Mouse (Mus musculus): ENCODE measurements around the gene Wfdc3.
A peak's percentile ranks its signal among the peaks of the same experiment; 100 is the strongest.

Wfdc3 gene

GRCm38 (mm10) chr2:164773989-164774364 lies 28.2 kb upstream of the Wfdc3 start:
- no peak for DNase-seq

GRCm38 (mm10) chr2:164773229-164773988 lies 27.7 kb upstream of the Wfdc3 start:
- DNase-seq: no peak

DNA sequence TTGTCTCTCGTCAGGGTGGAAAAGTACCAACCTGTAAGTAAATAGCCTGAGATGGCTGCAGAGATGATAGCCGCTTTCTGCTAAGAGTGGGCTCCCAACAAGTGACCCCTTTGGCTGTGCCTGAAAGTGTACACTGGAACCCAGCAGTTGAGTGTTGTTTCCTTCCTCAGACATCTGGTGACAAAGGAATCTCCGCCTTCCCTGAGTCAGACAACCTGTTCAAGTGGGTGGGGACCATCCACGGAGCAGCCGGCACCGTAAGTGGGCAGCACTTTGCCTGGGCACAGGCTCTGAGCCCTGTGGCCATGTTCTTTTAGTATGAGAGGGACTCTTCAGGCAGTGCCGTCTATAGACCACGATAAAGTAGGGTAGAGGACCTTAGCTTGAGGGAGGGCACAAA lies 25.4 kb upstream of the Wfdc3 start:
- DNase-seq: no peak

DNA sequence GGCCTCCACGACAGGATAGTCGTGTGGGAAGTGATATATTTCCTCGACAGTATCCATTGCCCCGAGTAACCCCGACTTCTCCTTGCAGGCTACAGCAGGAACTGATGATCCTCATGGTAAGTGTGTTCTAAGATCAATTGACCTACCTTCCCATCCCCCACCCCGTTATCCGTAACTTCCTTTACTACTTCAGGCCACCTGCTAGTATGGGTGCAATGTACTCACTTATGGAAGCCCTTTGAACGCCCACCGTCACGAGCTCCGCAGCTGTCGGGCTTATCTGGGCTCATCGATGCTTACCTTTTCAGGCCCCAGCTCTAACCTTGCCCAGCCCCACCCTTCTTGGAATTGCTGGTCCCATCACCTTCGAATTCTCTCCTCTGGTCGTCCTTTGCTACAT lies 24.5 kb upstream of the Wfdc3 start:
- DNase-seq: no peak

DNA sequence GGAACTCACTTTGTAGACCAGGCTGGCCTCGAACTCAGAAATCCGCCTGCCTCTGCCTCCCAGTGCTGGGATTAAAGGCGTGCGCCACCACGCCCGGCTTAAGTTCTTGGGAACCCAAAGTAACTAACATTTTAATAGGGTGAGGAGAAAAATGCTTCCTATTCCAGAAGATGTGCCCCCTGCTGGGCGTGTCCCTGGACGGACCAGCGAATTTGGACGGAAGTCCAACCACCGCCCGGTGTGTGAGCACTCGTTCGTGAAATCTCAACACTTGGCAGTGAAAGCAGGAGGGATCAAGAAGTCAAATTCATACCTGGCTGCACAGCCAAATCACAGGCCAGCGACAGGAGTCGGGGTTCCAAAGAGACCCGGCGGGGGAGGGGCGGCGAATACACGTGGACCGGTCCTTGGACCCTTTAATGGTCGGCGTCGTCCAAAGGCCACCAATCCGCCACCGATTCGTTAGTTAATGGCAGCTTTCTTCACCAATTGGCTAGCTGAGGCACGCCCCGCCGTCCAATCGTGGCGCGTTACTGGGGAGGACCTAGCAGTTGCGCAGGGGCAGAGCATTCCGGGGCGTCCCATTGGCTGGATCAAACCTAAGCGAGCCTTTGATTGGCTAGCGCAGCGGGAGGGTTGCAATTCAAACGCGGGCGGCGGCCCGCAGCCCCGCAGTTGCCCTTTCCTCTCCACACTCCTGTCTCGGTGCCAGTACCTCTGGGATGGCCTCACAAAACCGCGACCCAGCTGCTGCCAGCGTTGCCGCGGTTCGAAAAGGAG lies 23.7 kb upstream of the Wfdc3 start, which contains the start of gene Ube2c:
Gene Ube2c, plus strand, starts transcription at position 641 of the 780 bp plus-strand sequence.
- DNase-seq: peak; percentile 96

- DNase-seq: no peak
Observed at GRCm38 (mm10) chr2:164767812-164768540, 22.2 kb upstream of the Wfdc3 start.

- DNase-seq: no peak
Observed at GRCm38 (mm10) chr2:164765841-164766240, 20.1 kb upstream of the Wfdc3 start.

GRCm38 (mm10) chr2:164762593-164762992 lies 16.9 kb upstream of the Wfdc3 start:
- DNase-seq: no peak

DNA sequence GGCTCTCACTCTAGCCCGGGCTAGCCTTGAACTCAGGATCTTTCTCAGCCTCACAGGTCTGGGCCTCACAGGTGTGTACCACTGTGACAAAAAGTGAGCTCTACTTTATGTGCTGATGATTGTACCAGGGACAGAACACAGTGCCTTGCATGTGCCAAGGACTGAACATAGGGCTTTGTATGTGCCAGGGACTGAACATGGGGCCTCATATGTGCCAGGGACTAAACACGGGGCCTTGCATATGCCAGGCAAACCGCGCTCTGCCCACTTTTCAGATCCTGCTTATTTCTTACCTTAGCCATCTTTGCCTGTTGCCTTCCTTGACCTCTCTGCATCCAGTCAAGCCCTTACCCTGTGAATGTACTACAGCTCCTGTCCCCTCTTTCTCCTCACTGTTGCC lies 16.2 kb upstream of the Wfdc3 start:
- DNase-seq: no peak

DNA sequence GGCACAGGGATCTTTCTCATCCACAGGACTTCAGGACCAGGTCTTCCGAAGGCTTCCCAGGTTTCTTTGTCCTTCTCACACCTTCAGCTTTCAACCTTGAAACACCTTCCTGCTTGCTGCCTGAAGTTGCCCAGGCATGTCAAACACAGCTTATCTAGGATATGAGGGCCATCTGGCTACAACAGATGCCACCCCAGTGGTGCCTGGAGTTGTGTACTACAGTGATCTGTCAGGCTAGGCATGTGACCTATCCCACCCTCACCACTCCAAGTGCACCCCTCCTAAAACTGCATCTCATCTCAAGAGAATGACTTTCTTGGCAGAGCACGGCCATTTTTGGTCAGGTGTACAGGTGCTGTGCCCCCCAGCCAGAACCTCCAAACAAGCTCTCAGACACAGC lies 15.8 kb upstream of the Wfdc3 start:
- no peak for DNase-seq

GRCm38 (mm10) chr2:164760059-164760833 lies 14.5 kb upstream of the Wfdc3 start:
- DNase-seq: no peak

DNA sequence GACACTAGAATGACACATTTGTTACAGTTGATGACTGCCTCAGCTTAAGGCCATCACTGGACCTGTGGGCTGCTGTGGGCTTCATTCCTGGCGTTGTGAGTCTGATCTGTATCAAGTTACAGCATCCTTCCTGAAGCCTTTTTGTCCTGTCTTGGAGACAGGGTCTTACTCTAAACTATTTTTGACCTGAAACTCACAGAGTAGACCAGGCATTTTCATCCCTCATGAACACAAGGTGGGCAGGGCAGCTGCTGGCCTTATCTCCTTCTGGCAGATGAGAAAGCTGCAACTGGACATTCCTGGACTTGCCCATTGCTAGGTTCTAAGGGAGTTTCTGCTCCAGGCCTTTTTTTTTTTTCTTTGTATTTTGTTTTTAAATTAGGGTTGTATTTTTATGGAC lies 13.0 kb upstream of the Wfdc3 start:
- DNase-seq: no peak

GRCm38 (mm10) chr2:164757841-164758240 lies 12.1 kb upstream of the Wfdc3 start:
- no peak for DNase-seq

- DNase-seq: no peak
Observed at GRCm38 (mm10) chr2:164754800-164755199, 9.1 kb upstream of the Wfdc3 start.

DNA sequence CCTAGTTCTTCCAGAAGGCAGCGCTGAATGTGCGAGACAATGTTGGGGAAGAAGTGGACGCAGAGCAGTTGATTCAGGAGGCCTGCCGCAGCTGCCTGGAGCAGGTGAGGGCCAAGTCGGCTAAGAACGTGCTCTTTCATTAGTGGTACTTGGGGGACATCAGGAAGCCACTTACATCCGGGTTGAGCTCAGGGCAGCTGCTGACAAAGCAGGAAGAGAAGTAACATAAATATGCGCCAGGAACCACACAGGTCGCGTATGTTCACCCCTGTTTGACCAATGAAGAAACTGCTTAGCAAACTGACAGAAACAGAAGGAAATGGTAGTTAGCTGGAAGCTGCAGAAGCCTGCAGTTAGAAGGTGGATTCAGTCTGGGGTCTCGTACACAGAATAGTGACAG lies 8.4 kb upstream of the Wfdc3 start:
- DNase-seq: no peak

DNA sequence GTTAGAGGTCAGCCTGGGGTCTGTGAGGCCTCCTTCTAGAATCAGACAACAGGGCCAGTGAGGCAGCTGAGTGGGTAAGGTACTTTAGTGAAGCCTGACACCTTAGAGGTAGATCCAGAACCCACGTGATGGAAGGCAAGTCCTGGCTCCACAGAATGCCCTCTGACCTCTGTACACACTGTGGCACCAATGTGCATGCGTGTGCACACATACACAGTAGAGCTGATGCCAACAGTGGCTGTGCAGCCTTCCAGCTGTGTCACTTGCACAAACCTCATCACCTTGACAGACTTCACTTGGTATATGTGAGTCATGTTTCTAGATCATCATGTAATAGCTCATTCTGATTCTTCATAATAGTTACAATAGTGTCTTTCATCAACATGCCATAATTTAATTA lies 6.7 kb upstream of the Wfdc3 start:
- no peak for DNase-seq

GRCm38 (mm10) chr2:164748991-164749390 lies 3.3 kb upstream of the Wfdc3 start:
- no peak for DNase-seq

- no peak for DNase-seq
Observed at GRCm38 (mm10) chr2:164748191-164748590, 2.5 kb upstream of the Wfdc3 start.

GRCm38 (mm10) chr2:164746693-164747092 lies 962 bp upstream of the Wfdc3 start:
- no peak for DNase-seq

DNA sequence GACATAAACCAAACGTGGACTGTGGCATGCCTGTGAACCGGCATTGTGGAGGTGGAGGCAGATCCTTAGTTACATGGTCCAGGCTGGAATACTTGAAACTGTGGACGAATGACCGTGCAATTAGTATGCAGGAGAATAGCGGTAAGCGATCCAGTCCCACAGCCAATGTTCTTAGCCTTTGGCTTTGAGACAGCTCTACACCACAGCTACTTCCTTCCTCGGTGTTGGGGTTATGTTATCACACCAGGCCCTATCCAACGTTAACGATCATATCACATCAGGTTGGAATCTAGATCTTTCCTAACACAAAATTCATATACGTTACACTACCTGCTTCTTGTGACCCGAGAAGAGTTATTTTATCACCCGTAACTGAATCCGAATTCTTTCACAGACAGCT lies 744 bp downstream of the Wfdc3 start:
- no peak for DNase-seq

- no peak for DNase-seq
Observed at GRCm38 (mm10) chr2:164739876-164740275, 5.9 kb downstream of the Wfdc3 start.

GRCm38 (mm10) chr2:164737377-164738090 lies 8.2 kb downstream of the Wfdc3 start:
- no peak for DNase-seq
